Mouse (Mus musculus) cerebellum, postnatal 10 days (tissue): ENCODE data around the gene Pfn3.
A peak's percentile ranks its signal among the peaks of the same experiment; 100 is the strongest.

Experiments used
- DNase-seq, 2 experiments: peaks; one replicate each; pipeline ENCODE4 v3.0.0; 2021; ENCODE audit warnings: mixed read lengths in 2 of 2

Gene Pfn3

GRCm38 (mm10) chr13:55429226-55429888 is 14.3 kb upstream of the Pfn3 start:
- DNase-seq, result no peak

- no peak for DNase-seq
These were observed 11.6 kb upstream of the Pfn3 start, which contains the start of gene F12 for GRCm38 (mm10) chr13:55426613-55427012. Gene F12 (minus strand): TSS chr13:55426793.

- peak; percentile 84 for DNase-seq
These were observed 6.1 kb upstream of the Pfn3 start for GRCm38 (mm10) chr13:55420933-55421800.

GRCm38 (mm10) chr13:55420018-55420932 is 5.2 kb upstream of the Pfn3 start:
- DNase-seq, result no peak

GRCm38 (mm10) chr13:55419142-55419541 is 4.1 kb upstream of the Pfn3 start:
- DNase-seq, result no peak

GRCm38 (mm10) chr13:55418004-55418403 is 3.0 kb upstream of the Pfn3 start:
- peak; percentile 94 to 96 for DNase-seq

GRCm38 (mm10) chr13:55413333-55413732 is 1.7 kb downstream of the Pfn3 start:
- DNase-seq, result no peak

- DNase-seq, result peak; percentile 32 to 33
These were observed 2.3 kb downstream of the Pfn3 start for GRCm38 (mm10) chr13:55412643-55413307.

- DNase-seq, result no peak
These were observed 3.2 kb downstream of the Pfn3 start for GRCm38 (mm10) chr13:55411826-55412225.

- DNase-seq, result no peak
These were observed 6.4 kb downstream of the Pfn3 start for GRCm38 (mm10) chr13:55408546-55409120.

- no peak for DNase-seq
These were observed 7.7 kb downstream of the Pfn3 start for GRCm38 (mm10) chr13:55407341-55407740.

GRCm38 (mm10) chr13:55405783-55406390 is 9.1 kb downstream of the Pfn3 start:
- DNase-seq, result no peak

GRCm38 (mm10) chr13:55404853-55405782 is 9.9 kb downstream of the Pfn3 start:
- peak; percentile 92 for DNase-seq

- DNase-seq, result no peak
These were observed 10.8 kb downstream of the Pfn3 start for GRCm38 (mm10) chr13:55403935-55404852.

GRCm38 (mm10) chr13:55403266-55403665 is 11.8 kb downstream of the Pfn3 start:
- no peak for DNase-seq

- DNase-seq, result no peak
These were observed 15.0 kb downstream of the Pfn3 start for GRCm38 (mm10) chr13:55400039-55400346.

- DNase-seq, result no peak
These were observed 15.6 kb downstream of the Pfn3 start for GRCm38 (mm10) chr13:55399300-55400038.

GRCm38 (mm10) chr13:55398088-55398487 is 16.9 kb downstream of the Pfn3 start, which contains the start of gene Slc34a1:
Gene Slc34a1 (plus strand): TSS chr13:55398187.
- DNase-seq, result no peak

- DNase-seq, result no peak
These were observed 22.1 kb downstream of the Pfn3 start for GRCm38 (mm10) chr13:55392933-55393332.
